8 mouse cellular contexts compared by ENCODE assay signal in genomic region chr1:34849745-34850342, GRCm38 (mm10). TPM values are rescaled to one million over a fixed set of nuclear protein-coding genes. Genes with fewer than 3 reads are reported as not detected.
DNase-seq lines count a peak whose midpoint lies in the region; ATAC-seq and TF ChIP-seq lines count a peak whose summit lies in the region.

TSS of gene Plekhb2 (plus strand) at chr1:34849976.

- H3K27me3 ChIP-seq in heart, embryonic 10.5 days (ENCODE audit: insufficient read depth, poor library complexity, severe bottlenecking) = no peaks in the 10 kb centered on the region
- no peaks in the 10 kb centered on the region for H3K27me3 ChIP-seq in kidney, embryonic 14.5 days (ENCODE audit: control insufficient read depth, insufficient read depth, low read length)
- H3K27me3 ChIP-seq in limb, embryonic 14.5 days (ENCODE audit: control insufficient read depth, insufficient read depth, low read length) = no peaks in the 10 kb centered on the region
- no peaks in the 10 kb centered on the region for H3K27me3 ChIP-seq in midbrain, embryonic 16.5 days (ENCODE audit: control insufficient read depth, insufficient read depth, low read depth, low read length)
- H3K27me3 ChIP-seq in spleen, adult 2 months (ENCODE audit: control insufficient read depth, insufficient read depth, low read length) = no peaks in the 10 kb centered on the region

- no peak for TF ChIP-seq CTCF in bone marrow macrophage, adult 2 months (IDR thresholded peaks at IDR 0.05; ENCODE audit: low read depth, low read length)
- TF ChIP-seq CTCF in embryonic fibroblast, embryonic 13.5 days (IDR thresholded peaks at IDR 0.05; ENCODE audit: borderline replicate concordance, insufficient read depth, low read length) = no peak
- TF ChIP-seq CTCF in spleen, adult 2 months (IDR thresholded peaks at IDR 0.05; ENCODE audit: extremely low read depth, insufficient read depth, insufficient read length, insufficient replicate concordance) = no peak

- no peaks in the 10 kb centered on the region for H3K36me3 ChIP-seq in heart, embryonic 10.5 days
- no peaks in the 10 kb centered on the region for H3K36me3 ChIP-seq in kidney, embryonic 14.5 days (ENCODE audit: control insufficient read depth, insufficient read depth, low read length)
- no peaks in the 10 kb centered on the region for H3K36me3 ChIP-seq in limb, embryonic 14.5 days (ENCODE audit: control insufficient read depth, insufficient read depth, low read length)
- no peaks in the 10 kb centered on the region for H3K36me3 ChIP-seq in midbrain, embryonic 16.5 days (ENCODE audit: control insufficient read depth, insufficient read depth, low read length)
- no peaks in the 10 kb centered on the region for H3K36me3 ChIP-seq in spleen, adult 2 months (ENCODE audit: control insufficient read depth, insufficient read depth, low read length)

- DNase-seq in B cell, adult 2 months = peak; percentile 85 to 89
- DNase-seq in heart, embryonic 10.5 days (ENCODE audit: low spot score) = peak; percentile 90
- DNase-seq in limb, embryonic 14.5 days (ENCODE audit: low spot score) = peak; percentile 54
- peak; percentile 66 to 86 for DNase-seq in spleen, adult 2 months (ENCODE audit: low read depth in 1 of 2, low spot score in 2 of 2)

- ATAC-seq in kidney, embryonic 14.5 days (ENCODE audit: low FRiP score, low TSS enrichment) = peak; percentile 90
- peak; percentile 76 for ATAC-seq in limb, embryonic 14.5 days (ENCODE audit: low FRiP score, low read depth)
- ATAC-seq in midbrain, embryonic 16.5 days = peak; percentile 87

- under 1% methylated on average over 39 of the region's 40 CpGs for WGBS in heart, embryonic 10.5 days
- 1% methylated on average over 36 of the region's 40 CpGs for WGBS in kidney, embryonic 14.5 days
- WGBS in limb, embryonic 14.5 days = under 1% methylated on average over 36 of the region's 40 CpGs
- whole genome bisulfite sequencing in midbrain, embryonic 16.5 days = under 1% methylated on average over 37 of the region's 40 CpGs
- WGBS in spleen, adult 2 months = 2% methylated on average over 40 of the region's 40 CpGs

- H3K4me2 ChIP-seq in kidney, embryonic 14.5 days (replicated peaks; ENCODE audit: low read depth, low read length) = peak within 1 kb of the TSS; percentile 59
- peak within 1 kb of the TSS; percentile 82 for H3K4me2 ChIP-seq in limb, embryonic 14.5 days (replicated peaks; ENCODE audit: low read depth, low read length, severe bottlenecking)
- H3K4me2 ChIP-seq in midbrain, embryonic 16.5 days (ENCODE audit: low read length) = peak within 1 kb of the TSS; percentile 87

- peaks cover 22% of the 10 kb centered on the region for H3K4me1 ChIP-seq in bone marrow macrophage, adult 2 months (ENCODE audit: control insufficient read depth, insufficient read depth, low read length)
- peaks cover 2% of the 10 kb centered on the region for H3K4me1 ChIP-seq in embryonic fibroblast, embryonic 13.5 days (ENCODE audit: control insufficient read depth, insufficient read depth, low read length)
- H3K4me1 ChIP-seq in heart, embryonic 10.5 days = peaks cover 24% of the 10 kb centered on the region
- H3K4me1 ChIP-seq in kidney, embryonic 14.5 days (ENCODE audit: control insufficient read depth, insufficient read depth, low read length) = peaks cover 11% of the 10 kb centered on the region; the same call in 1 of the 2 replicates
- H3K4me1 ChIP-seq in limb, embryonic 14.5 days (ENCODE audit: control insufficient read depth, insufficient read depth, low read length) = no peaks in the 10 kb centered on the region
- H3K4me1 ChIP-seq in midbrain, embryonic 16.5 days (ENCODE audit: control insufficient read depth, insufficient read depth, low read length) = peaks cover 34% of the 10 kb centered on the region
- no peaks in the 10 kb centered on the region; the same call in 1 of the 2 replicates for H3K4me1 ChIP-seq in spleen, adult 2 months (ENCODE audit: control insufficient read depth, insufficient read depth, insufficient read length)

- peak within 1 kb of the TSS; percentile 58 for H3K4me3 ChIP-seq in bone marrow macrophage, adult 2 months (ENCODE audit: insufficient read depth, low read length)
- peak within 1 kb of the TSS; percentile 66 for H3K4me3 ChIP-seq in embryonic fibroblast, embryonic 13.5 days (ENCODE audit: insufficient read depth, low read length)
- H3K4me3 ChIP-seq in heart, embryonic 10.5 days = peak within 1 kb of the TSS; percentile 82
- peak within 1 kb of the TSS; percentile 62 for H3K4me3 ChIP-seq in kidney, embryonic 14.5 days (ENCODE audit: low read length)
- H3K4me3 ChIP-seq in limb, embryonic 14.5 days (replicated peaks; ENCODE audit: low read length) = peak within 1 kb of the TSS; percentile 64
- peak within 1 kb of the TSS; percentile 90 for H3K4me3 ChIP-seq in midbrain, embryonic 16.5 days (ENCODE audit: low read depth, low read length)
- H3K4me3 ChIP-seq in spleen, adult 2 months (ENCODE audit: extremely low read depth, insufficient read depth, insufficient read length) = peak within 1 kb of the TSS; percentile 68

- peak within 1 kb of the TSS; percentile 87 for H3K27ac ChIP-seq in bone marrow macrophage, adult 2 months (ENCODE audit: insufficient read depth, low read depth, low read length)
- H3K27ac ChIP-seq in embryonic fibroblast, embryonic 13.5 days (ENCODE audit: insufficient read depth, low read length) = peak within 1 kb of the TSS; percentile 78; the same call in 1 of the 2 replicates
- H3K27ac ChIP-seq in heart, embryonic 10.5 days = peak within 1 kb of the TSS; percentile 93
- H3K27ac ChIP-seq in kidney, embryonic 14.5 days (ENCODE audit: low read depth, low read length) = no peak within 1 kb of the TSS
- H3K27ac ChIP-seq in limb, embryonic 14.5 days (replicated peaks; ENCODE audit: low read depth, low read length) = no peak within 1 kb of the TSS
- H3K27ac ChIP-seq in midbrain, embryonic 16.5 days (ENCODE audit: low read length) = peak within 1 kb of the TSS; percentile 80
- H3K27ac ChIP-seq in spleen, adult 2 months (ENCODE audit: insufficient read depth, low read length) = peak within 1 kb of the TSS; percentile 68

- no peak; the same call in 1 of the 2 replicates for TF ChIP-seq POLR2A in bone marrow macrophage, adult 2 months (IDR thresholded peaks at IDR 0.05; ENCODE audit: borderline replicate concordance, low read depth, low read length)
- TF ChIP-seq POLR2A in embryonic fibroblast, embryonic 13.5 days (IDR thresholded peaks at IDR 0.05; ENCODE audit: low read depth, low read length) = peak; percentile 84
- no peak for TF ChIP-seq POLR2A in limb, embryonic 14.5 days (IDR thresholded peaks at IDR 0.05; ENCODE audit: borderline replicate concordance, extremely low read depth, insufficient read depth, insufficient read length)
- peak; percentile 89 for TF ChIP-seq POLR2A in spleen, adult 2 months (IDR thresholded peaks at IDR 0.05; ENCODE audit: low read depth, low read length)

- no peaks in the 10 kb centered on the region for H3K9me3 ChIP-seq in heart, embryonic 10.5 days
- no peaks in the 10 kb centered on the region for H3K9me3 ChIP-seq in kidney, embryonic 14.5 days (ENCODE audit: control insufficient read depth, low read length)
- H3K9me3 ChIP-seq in limb, embryonic 14.5 days (ENCODE audit: control insufficient read depth, low read length) = no peaks in the 10 kb centered on the region
- H3K9me3 ChIP-seq in midbrain, embryonic 16.5 days (replicated peaks; ENCODE audit: control insufficient read depth, low read length, poor library complexity, severe bottlenecking) = no peaks in the 10 kb centered on the region

- peak within 1 kb of the TSS; percentile 68 for H3K9ac ChIP-seq in kidney, embryonic 14.5 days (ENCODE audit: low read depth, low read length)
- H3K9ac ChIP-seq in limb, embryonic 14.5 days (ENCODE audit: low read depth, low read length, severe bottlenecking) = peak within 1 kb of the TSS; percentile 79
- H3K9ac ChIP-seq in midbrain, embryonic 16.5 days (ENCODE audit: low read depth, low read length) = peak within 1 kb of the TSS; percentile 97

RNA-seq across cellular contexts. Expression of gene Plekhb2, which starts in this region (rescaled TPM):
- 217 and 227 TPM in 2 replicates for polyA plus RNA-seq in bone marrow macrophage, adult 2 months (2012; ENCODE audit: insufficient read depth, insufficient read length, missing spikeins)
- 76.5 and 113 TPM in 2 replicates for polyA plus RNA-seq in embryonic fibroblast, embryonic 13.5 days (2011; ENCODE audit: insufficient read length, low read depth, missing spikeins)
- 37.8 and 65.1 TPM in 2 replicates for polyA plus RNA-seq in heart, embryonic 10.5 days (2016; fragmentation: Nextera tagmentation; extraction: Ambion mirVana)
- 18.7 and 36.0 TPM in 2 replicates for polyA plus RNA-seq in kidney, embryonic 14.5 days (2014; fragmentation: Nextera tagmentation; extraction: Ambion mirVana)
- polyA plus RNA-seq in limb, embryonic 14.5 days (2012; rRNA removed) = 9.5 and 10.1 TPM in 2 replicates
- polyA plus RNA-seq in limb, embryonic 14.5 days (2014; fragmentation: Nextera tagmentation; extraction: Ambion mirVana) = 14.5 and 15.6 TPM in 2 replicates
- polyA plus RNA-seq in midbrain, embryonic 16.5 days (2015; fragmentation: Nextera tagmentation; extraction: Ambion mirVana) = 76.8 and 83.5 TPM in 2 replicates
- polyA plus RNA-seq in spleen, adult 2 months (2012; rRNA removed) = 25.0 and 27.1 TPM in 2 replicates

Comparison
In these comparisons a context has a peak if more than half of its experiments do, and no peak if none do; other contexts are left out.
1. H3K27ac ChIP-seq: peak in bone marrow macrophage, adult 2 months (single experiment), embryonic fibroblast, embryonic 13.5 days (single experiment), heart, embryonic 10.5 days (single experiment), midbrain, embryonic 16.5 days (single experiment) and spleen, adult 2 months (single experiment); none in kidney, embryonic 14.5 days (single experiment) and limb, embryonic 14.5 days (single experiment).
2. POLR2A ChIP-seq: peak in embryonic fibroblast, embryonic 13.5 days (single experiment) and spleen, adult 2 months (single experiment); none in bone marrow macrophage, adult 2 months (single experiment) and limb, embryonic 14.5 days (single experiment).
3. Peak in every context shown above with its lines, with median percentiles within 50 percentile points of each other: DNase-seq, H3K4me3 ChIP-seq, ATAC-seq, H3K4me2 ChIP-seq and H3K9ac ChIP-seq.